Mouse (Mus musculus) lung, adult 10 weeks (tissue): ENCODE results near the gene Mcrip1. TPM values are rescaled to one million over a fixed set of nuclear protein-coding genes. Genes with fewer than 3 reads are reported as not detected.

Experiments used
- polyA plus RNA-seq: library from polyadenylated mRNA; stranded (reverse); fragments of 350-450 nt; fragmentation: Illumina TruSeq; extraction: RNeasy Lipid Tissue Mini Kit (QIAGEN cat#74804); gene quantifications from one replicate; pipeline ENCODE4 v1.2.3, GENCODE M21; 2014; ENCODE audit warnings: low read depth, low replicate concordance; ENCODE audit not compliant: insufficient read depth

Mcrip1 gene
- 138 TPM for polyA plus RNA-seq

GRCm38 (mm10) chr11:120549168-120549945 is at the start of gene Mcrip1:
TSS of gene Mcrip1 (minus strand) at chr11:120549727.

GRCm38 (mm10) chr11:120598283-120598989 is 48.9 kb upstream of the Mcrip1 start, which contains the start of the genes Alyref and Anapc11:
TSS of gene Alyref (minus strand) at chr11:120598365.
TSS of gene Anapc11 (plus strand) at chr11:120598421.

GRCm38 (mm10) chr11:120581490-120582267 is 32.2 kb upstream of the Mcrip1 start, which contains the start of gene Arhgdia:
TSS of gene Arhgdia (minus strand) at chr11:120581624.

GRCm38 (mm10) chr11:120572752-120573584 is 23.4 kb upstream of the Mcrip1 start, which contains the start of gene P4hb:
TSS of gene P4hb (minus strand) at chr11:120573253.

GRCm38 (mm10) chr11:120550810-120551440 is 1.4 kb upstream of the Mcrip1 start, which contains the start of gene Ppp1r27:
TSS of gene Ppp1r27 (minus strand) at chr11:120551132.

GRCm38 (mm10) chr11:120530085-120530964 is 19.2 kb downstream of the Mcrip1 start, which contains the start of gene Gcgr:
TSS of gene Gcgr (plus strand) at chr11:120530699.

Other genes starting within 250 kb of the Mcrip1 start
- 1,316 TPM for gene Actg1, start 201.2 kb downstream of the Mcrip1 start, polyA plus RNA-seq
- 0.33 TPM for gene Fscn2, start 188.2 kb downstream of the Mcrip1 start, polyA plus RNA-seq
- 10.2 TPM for gene Faap100, start 171.0 kb downstream of the Mcrip1 start, polyA plus RNA-seq
- gene Nploc4, start 112.0 kb downstream of the Mcrip1 start, polyA plus RNA-seq: 19.5 TPM
- gene Tspan10, start 107.1 kb downstream of the Mcrip1 start, polyA plus RNA-seq: not detected
- gene Pde6g, start 96.2 kb downstream of the Mcrip1 start, polyA plus RNA-seq: not detected
- 13.4 TPM for gene Oxld1, start 91.7 kb downstream of the Mcrip1 start, polyA plus RNA-seq
- gene Ccdc137, start 91.6 kb downstream of the Mcrip1 start, polyA plus RNA-seq: 13.6 TPM
- 10.8 TPM for gene Arl16, start 82.1 kb downstream of the Mcrip1 start, polyA plus RNA-seq
- 65.4 TPM for gene Mrpl12, start 65.1 kb downstream of the Mcrip1 start, polyA plus RNA-seq
- gene Slc25a10, start 57.9 kb downstream of the Mcrip1 start, polyA plus RNA-seq: 42.5 TPM
- 0.15 TPM for gene Gcgr, start 19.0 kb downstream of the Mcrip1 start, polyA plus RNA-seq
- not detected for gene Ppp1r27, start 1.4 kb upstream of the Mcrip1 start, polyA plus RNA-seq
- 289 TPM for gene P4hb, start 23.5 kb upstream of the Mcrip1 start, polyA plus RNA-seq
- 361 TPM for gene Arhgdia, start 31.9 kb upstream of the Mcrip1 start, polyA plus RNA-seq
- 49.0 TPM for gene Alyref, start 48.6 kb upstream of the Mcrip1 start, polyA plus RNA-seq
- 82.6 TPM for gene Anapc11, start 48.7 kb upstream of the Mcrip1 start, polyA plus RNA-seq
- gene Npb, start 58.8 kb upstream of the Mcrip1 start, polyA plus RNA-seq: 1.3 TPM
- 51.7 TPM for gene Pcyt2, start 68.2 kb upstream of the Mcrip1 start, polyA plus RNA-seq
- 39.1 TPM for gene Sirt7, start 75.5 kb upstream of the Mcrip1 start, polyA plus RNA-seq
- gene Mafg, start 83.9 kb upstream of the Mcrip1 start, polyA plus RNA-seq: 17.0 TPM
- gene Pycr1, start 94.0 kb upstream of the Mcrip1 start, polyA plus RNA-seq: 1.4 TPM
- gene Myadml2, start 98.4 kb upstream of the Mcrip1 start, polyA plus RNA-seq: 1.6 TPM
- gene Notum, start 111.4 kb upstream of the Mcrip1 start, polyA plus RNA-seq: 8.1 TPM
- 44.2 TPM for gene Aspscr1, start 123.2 kb upstream of the Mcrip1 start, polyA plus RNA-seq
- 82.4 TPM for gene Cenpx, start 164.0 kb upstream of the Mcrip1 start, polyA plus RNA-seq
- 15.4 TPM for gene Lrrc45, start 164.2 kb upstream of the Mcrip1 start, polyA plus RNA-seq
- gene Rac3, start 171.7 kb upstream of the Mcrip1 start, polyA plus RNA-seq: 44.3 TPM
- gene Dcxr, start 177.6 kb upstream of the Mcrip1 start, polyA plus RNA-seq: 185 TPM
- gene Cbr2, start 182.4 kb upstream of the Mcrip1 start, polyA plus RNA-seq: 5,777 TPM
- gene Hmga1b, start 213.1 kb upstream of the Mcrip1 start, polyA plus RNA-seq: 0.87 TPM
- gene Rfng, start 234.5 kb upstream of the Mcrip1 start, polyA plus RNA-seq: 18.4 TPM
- 62.0 TPM for gene Gps1, start 234.5 kb upstream of the Mcrip1 start, polyA plus RNA-seq
- 23.6 TPM for gene Dus1l, start 246.7 kb upstream of the Mcrip1 start, polyA plus RNA-seq